Mouse (Mus musculus) intestine, postnatal 0 days (tissue): ENCODE measurements around the gene Btd. TPM values are rescaled to one million over a fixed set of nuclear protein-coding genes. Genes with fewer than 3 reads are reported as not detected.

Source experiments
- ATAC-seq: fragments of 200-750 bp; cut with Nextera tagmentation; 2 replicates; pipeline ENCODE4 v1.8.0; 2017; ENCODE audit warnings: mild to moderate bottlenecking, moderate TSS enrichment, moderate library complexity
- H3K27ac ChIP-seq: fragments of 300-500 bp; sonication (generic); 2 replicates; pipeline ENCODE4 v1.5.1; 2014; ENCODE audit warnings: mild to moderate bottlenecking, low read depth, low read length, moderate library complexity
- H3K27me3 ChIP-seq: fragments of 300-500 bp; sonication (generic); replicated peaks from 2 replicates; pipeline ENCODE4 v1.6.1; 2014; ENCODE audit warnings: low read length, mixed read lengths; ENCODE audit not compliant: control insufficient read depth, insufficient read depth
- H3K36me3 ChIP-seq: fragments of 300-500 bp; sonication (generic); 2 replicates; pipeline ENCODE4 v1.6.1; 2014; ENCODE audit warnings: mild to moderate bottlenecking, moderate library complexity; ENCODE audit not compliant: control insufficient read depth, insufficient read depth
- H3K4me1 ChIP-seq: fragments of 300-500 bp; sonication (generic); replicated peaks from 2 replicates; pipeline ENCODE4 v1.6.1; 2014; ENCODE audit warnings: antibody characterized with exemption, low read length, mixed read lengths; ENCODE audit not compliant: control insufficient read depth, insufficient read depth
- H3K4me2 ChIP-seq: fragments of 300-500 bp; sonication (generic); replicated peaks from 2 replicates; pipeline ENCODE4 v1.6.1; 2014; ENCODE audit warnings: low read depth, mild to moderate bottlenecking, moderate library complexity
- H3K4me3 ChIP-seq: fragments of 300-500 bp; sonication (generic); 2 replicates; pipeline ENCODE4 v1.5.1; 2014; ENCODE audit warnings: low read depth, low read length
- H3K9ac ChIP-seq: fragments of 300-500 bp; sonication (generic); 2 replicates; pipeline ENCODE4 v1.6.1; 2014; ENCODE audit warnings: mild to moderate bottlenecking, low read depth, low read length
- H3K9me3 ChIP-seq: fragments of 300-500 bp; sonication (generic); 2 replicates; pipeline ENCODE4 v1.6.1; 2016; ENCODE audit warnings: mixed run types; ENCODE audit not compliant: control insufficient read depth
- CTCF ChIP-seq: sonication (generic); IDR thresholded peaks from 2 replicates; pipeline ENCODE4 v1.5.1; 2016; ENCODE audit warnings: low read depth, mild to moderate bottlenecking, control low read depth, antibody characterized with exemption, moderate library complexity
- WGBS: fragments of 180-500 bp; shearing (Covaris S2); extraction: QIAGEN DNeasy Blood & Tissue Kit; methylation state at CpG from one replicate; pipeline ENCODE4 v1.1.7; 2014; 5-methylcytosine and 5-hydroxymethylcytosine counted together
- polyA plus RNA-seq: library from polyadenylated mRNA; unstranded; fragments of >200 nt; fragmentation: Nextera tagmentation; extraction: Ambion mirVana; gene quantifications from 2 replicates; pipeline ENCODE4 v1.2.1, GENCODE M21; 2015

Gene Btd
- polyA plus RNA-seq, 1 experiment from 2014 or later = 45.5 TPM

DNA sequence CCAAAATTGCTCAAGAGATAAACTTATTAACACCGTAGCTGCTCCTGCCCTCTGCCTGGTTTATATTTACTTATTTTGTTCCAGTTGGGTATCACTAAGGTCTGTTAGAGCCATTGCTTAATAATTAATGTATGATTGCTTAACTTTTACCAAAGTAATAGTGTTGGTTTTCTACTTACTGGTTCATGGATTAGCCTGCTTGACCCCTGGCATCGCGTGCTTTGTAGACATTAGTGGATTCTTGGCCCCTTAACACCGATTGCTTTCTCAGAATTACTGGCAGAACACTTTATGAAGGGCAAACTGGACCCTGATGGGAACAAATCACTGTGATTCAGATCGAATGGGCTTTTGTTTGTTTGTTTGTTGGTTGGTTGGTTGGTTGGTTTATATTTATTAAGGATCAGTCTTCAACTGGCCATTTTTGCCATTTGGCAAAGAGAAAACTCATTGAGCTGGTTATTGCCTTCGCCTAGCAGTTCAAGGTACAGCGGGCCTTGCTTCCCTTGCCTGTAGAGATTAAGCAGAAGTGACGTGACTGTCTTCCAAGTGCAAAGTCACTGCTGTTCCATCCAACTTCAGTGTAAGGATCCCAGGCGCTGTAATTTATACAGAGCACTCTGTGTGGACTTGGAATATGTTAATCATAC, 803 bp downstream of the Btd start:
- H3K9me3 ChIP-seq = no peaks in the 10 kb centered on the region
- peak overlapping the region; percentile 88 for H3K4me2 ChIP-seq
- H3K27me3 ChIP-seq = no peaks in the 10 kb centered on the region
- H3K4me3 ChIP-seq = peak overlapping the region; percentile 64
- 40% methylated on average over 9 of the region's 9 CpGs for WGBS
- peaks cover 3% of the 10 kb centered on the region; the same call in 1 of the 2 replicates for H3K4me1 ChIP-seq
- peak overlapping the region; percentile 84 for H3K27ac ChIP-seq
- H3K9ac ChIP-seq = peak overlapping the region; percentile 63; the same call in 1 of the 2 replicates
- H3K36me3 ChIP-seq = no peaks in the 10 kb centered on the region
- peak; percentile 29 for ATAC-seq
- no peak for TF ChIP-seq CTCF

DNA sequence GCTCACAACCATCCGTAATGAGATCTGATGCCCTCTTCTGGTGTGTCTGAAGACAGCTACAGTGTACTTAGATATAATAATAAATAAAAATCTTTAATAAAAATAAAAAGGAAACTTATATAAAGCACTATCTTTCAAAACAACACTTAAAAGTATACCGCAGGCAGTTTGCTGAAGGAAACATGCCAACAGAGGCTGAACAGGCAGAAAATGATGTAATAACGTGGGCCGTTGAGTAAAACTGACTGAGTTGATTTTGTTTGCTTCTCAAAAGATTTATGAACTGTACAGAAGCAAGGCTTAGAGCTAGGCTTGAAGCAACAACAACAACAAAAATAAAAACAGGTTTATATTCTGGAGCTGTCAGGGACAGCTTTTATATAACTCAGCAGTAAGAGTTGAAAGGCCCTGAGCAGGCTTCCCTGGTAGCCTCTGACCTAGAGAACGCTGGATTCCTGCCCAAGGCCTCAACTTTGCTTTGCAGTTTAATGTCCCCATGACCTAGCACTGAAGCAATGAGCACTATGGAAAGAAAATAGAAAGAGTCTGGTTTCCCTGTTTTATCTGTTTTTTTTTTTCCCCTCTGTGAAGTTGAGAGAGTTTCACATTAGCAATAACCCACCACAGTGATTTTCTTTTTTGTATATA, 3.5 kb downstream of the Btd start:
- no peak for ATAC-seq
- H3K9ac ChIP-seq = no peak overlapping the region
- H3K4me2 ChIP-seq = no peak overlapping the region
- whole genome bisulfite sequencing = 61% methylated on average over 5 of the region's 5 CpGs
- peak overlapping the region; percentile 80 for H3K27ac ChIP-seq
- H3K9me3 ChIP-seq = no peaks in the 10 kb centered on the region
- no peak overlapping the region for H3K4me3 ChIP-seq
- no peaks in the 10 kb centered on the region for H3K27me3 ChIP-seq
- TF ChIP-seq CTCF = no peak
- H3K36me3 ChIP-seq = no peaks in the 10 kb centered on the region
- H3K4me1 ChIP-seq = peaks cover 3% of the 10 kb centered on the region; the same call in 1 of the 2 replicates

DNA sequence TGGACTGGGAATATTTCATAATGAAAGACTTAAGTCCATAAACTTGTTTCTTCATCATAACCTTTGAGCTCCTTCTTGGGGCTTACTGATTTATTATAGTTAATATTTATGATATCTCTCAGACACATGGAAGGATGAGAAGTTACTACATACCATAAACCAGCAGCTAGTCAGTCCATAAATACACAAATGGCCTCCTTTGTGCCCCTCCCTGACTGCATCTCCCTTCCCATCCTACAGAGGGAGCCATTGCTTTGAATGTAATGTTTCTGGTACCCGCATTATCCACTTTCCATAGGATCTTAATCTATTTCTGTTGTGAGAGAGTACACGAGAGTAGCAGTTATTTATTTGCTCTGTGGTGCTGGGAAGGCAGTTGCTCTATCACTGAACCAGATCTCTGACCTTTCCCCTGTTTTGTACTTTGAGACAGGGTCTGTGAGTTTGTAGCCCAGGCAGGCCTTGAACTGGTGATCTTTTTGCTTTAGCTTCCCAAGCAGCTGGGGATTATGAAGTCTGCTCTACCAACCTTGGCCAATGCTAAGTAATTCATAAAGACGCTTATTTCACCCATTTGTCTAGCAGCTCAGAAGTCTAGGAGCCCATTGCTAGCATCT, 4.2 kb downstream of the Btd start:
- H3K4me1 ChIP-seq = peaks cover 3% of the 10 kb centered on the region; the same call in 1 of the 2 replicates
- no peak overlapping the region for H3K4me2 ChIP-seq
- no peaks in the 10 kb centered on the region for H3K27me3 ChIP-seq
- H3K9ac ChIP-seq = no peak overlapping the region
- 55% methylated on average over 3 of the region's 3 CpGs for WGBS
- no peak overlapping the region for H3K4me3 ChIP-seq
- TF ChIP-seq CTCF = peak; percentile 85
- peak overlapping the region; percentile 80 for H3K27ac ChIP-seq
- H3K9me3 ChIP-seq = no peaks in the 10 kb centered on the region
- no peaks in the 10 kb centered on the region for H3K36me3 ChIP-seq
- ATAC-seq = peak; percentile 65

DNA sequence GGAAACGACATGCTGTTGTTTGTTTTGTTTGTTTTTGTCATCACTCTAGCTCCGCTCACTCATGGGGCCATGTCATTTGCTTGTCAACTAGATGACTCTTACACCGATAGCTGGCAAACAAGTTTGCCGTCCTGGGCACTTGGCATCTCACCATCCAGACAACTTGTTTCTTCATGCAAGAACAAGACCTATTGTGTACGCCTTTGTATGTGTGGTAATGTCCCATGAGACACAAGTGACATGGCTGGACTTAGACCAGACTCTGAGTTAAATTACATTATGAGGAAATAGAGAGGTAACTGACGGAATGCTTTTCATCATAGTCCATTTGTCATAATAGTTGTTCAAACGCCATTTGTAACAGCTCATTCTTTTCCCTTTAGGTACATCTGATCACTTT, 5.1 kb downstream of the Btd start:
- Histone ChIP-seq H3K4me2 (no peak overlapping the region), H3K27me3 (no peaks in the 10 kb centered on the region), H3K4me3 (no peak overlapping the region), H3K9me3 (no peaks in the 10 kb centered on the region), H3K9ac (no peak overlapping the region), H3K4me1 (0 out of 2 replicates have a peak, but pooled peaks cover 3% of the 10 kb centered on the region), H3K27ac (peak overlapping the region; percentile 80), H3K36me3 (no peaks in the 10 kb centered on the region)
- ATAC-seq = no peak
- TF ChIP-seq CTCF = no peak
- 71% methylated on average over 7 of the region's 7 CpGs for WGBS

DNA sequence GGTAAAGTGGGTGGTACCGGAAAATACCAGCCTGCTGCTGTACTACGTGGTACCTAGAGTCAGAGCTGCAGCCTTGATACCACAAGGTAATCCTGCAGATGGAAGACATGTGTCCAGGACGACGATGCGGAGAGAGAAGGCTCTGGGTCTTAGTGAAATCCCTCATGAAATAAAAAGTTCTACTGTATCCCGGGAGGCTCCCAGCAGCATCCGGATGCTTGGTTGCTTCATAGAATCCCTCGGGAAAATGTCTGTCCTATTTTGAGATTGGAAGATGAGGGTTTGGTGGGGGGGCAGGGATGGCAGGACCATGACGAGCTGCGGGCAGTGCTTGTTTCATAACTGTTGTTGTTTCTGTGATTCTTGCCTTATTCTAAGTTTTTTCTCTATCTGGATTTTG, 7.2 kb downstream of the Btd start:
- Histone ChIP-seq H3K4me1 (no peaks in the 10 kb centered on the region), H3K9ac (no peak overlapping the region), H3K4me2 (no peak overlapping the region), H3K4me3 (no peak overlapping the region), H3K27ac (no peak overlapping the region), H3K27me3 (no peaks in the 10 kb centered on the region), H3K36me3 (no peaks in the 10 kb centered on the region), H3K9me3 (no peaks in the 10 kb centered on the region)
- no peak for TF ChIP-seq CTCF
- ATAC-seq = no peak
- WGBS = 87% methylated on average over 10 of the region's 10 CpGs

DNA sequence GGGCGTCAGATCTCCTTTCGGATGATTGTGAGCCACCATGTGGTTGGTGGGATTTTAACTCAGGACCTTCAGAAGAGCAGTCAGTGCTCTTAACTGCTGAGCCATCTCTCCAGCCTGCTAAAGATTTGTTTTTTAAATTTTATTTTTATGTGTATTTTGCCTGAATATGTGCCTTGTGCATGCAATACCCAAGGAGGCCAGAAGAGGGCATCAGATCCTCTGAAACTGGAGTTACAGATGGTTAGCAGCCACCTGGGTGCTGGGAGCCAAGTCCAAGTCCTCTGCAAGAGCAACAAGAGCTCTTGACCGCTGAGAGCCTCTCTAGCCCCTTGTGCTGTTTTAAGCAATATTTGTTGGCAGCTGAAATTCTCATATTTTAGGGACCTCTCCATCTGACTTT, 9.5 kb downstream of the Btd start:
- H3K4me1 ChIP-seq = no peaks in the 10 kb centered on the region
- peak; percentile 59 for TF ChIP-seq CTCF
- WGBS = 97% methylated on average over 3 of the region's 3 CpGs
- H3K27me3 ChIP-seq = no peaks in the 10 kb centered on the region
- H3K9me3 ChIP-seq = no peaks in the 10 kb centered on the region
- no peak for ATAC-seq
- no peak overlapping the region for H3K4me2 ChIP-seq
- no peaks in the 10 kb centered on the region for H3K36me3 ChIP-seq
- no peak overlapping the region for H3K4me3 ChIP-seq
- no peak overlapping the region for H3K27ac ChIP-seq
- H3K9ac ChIP-seq = no peak overlapping the region
